Mouse (Mus musculus) retina, embryonic 14.5 days (tissue): ENCODE measurements at regions not wholly inside any gene's neighbourhood (a gene's known extent, or its start where the extent isn't known, plus 50 kb on each side); places are given as distances from the start of the nearest gene placed in this dataset.
"Not testable (repeated sequence)": the region's sequence is repeated elsewhere in the genome, so short reads cannot be mapped to it uniquely, and the experiment has no call there.

Experiments used
- DNase-seq: peaks from one replicate; pipeline ENCODE4 v3.0.0-alpha.2; 2015; ENCODE audit warnings: low spot score

DNA sequence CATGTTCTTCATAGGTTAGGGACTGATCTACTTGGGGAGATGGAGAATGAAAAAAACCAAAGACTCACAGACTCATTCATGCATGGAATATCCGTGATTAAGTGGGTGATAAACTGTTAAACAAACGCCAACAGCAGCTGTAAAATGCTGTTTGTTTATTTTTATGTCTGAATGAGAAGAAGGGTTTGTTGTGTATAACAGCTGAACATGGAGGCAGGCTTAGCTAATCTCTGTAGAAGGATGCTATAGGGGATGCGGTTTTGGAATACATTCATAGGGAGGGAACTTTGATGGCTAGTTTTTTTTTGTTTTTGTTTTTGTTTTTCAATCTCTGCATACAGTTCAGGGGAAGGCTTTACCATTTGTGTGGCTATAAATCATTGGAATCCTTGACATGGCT, 977.1 kb upstream of the Cdh8 start:
- DNase-seq, result no peak

DNA sequence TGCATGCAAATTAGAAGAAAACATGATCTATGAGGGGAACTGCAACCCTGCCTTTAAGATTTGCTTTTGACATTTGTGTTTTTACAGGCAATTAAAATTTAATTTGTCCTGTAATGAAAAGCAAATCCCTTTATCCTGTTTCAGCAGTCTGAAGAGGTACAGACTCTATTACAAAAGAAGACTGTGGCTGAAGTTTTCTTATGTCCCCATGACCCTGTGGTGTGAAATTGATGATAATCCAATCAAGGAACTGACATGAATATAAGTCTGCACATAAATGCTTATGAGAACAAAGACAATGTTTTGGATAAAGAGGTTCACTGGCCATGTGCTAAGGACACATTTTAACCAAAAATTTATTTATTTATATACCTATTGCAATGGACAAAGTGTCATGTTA, 951.4 kb upstream of the Cdh8 start:
- DNase-seq, result no peak

DNA sequence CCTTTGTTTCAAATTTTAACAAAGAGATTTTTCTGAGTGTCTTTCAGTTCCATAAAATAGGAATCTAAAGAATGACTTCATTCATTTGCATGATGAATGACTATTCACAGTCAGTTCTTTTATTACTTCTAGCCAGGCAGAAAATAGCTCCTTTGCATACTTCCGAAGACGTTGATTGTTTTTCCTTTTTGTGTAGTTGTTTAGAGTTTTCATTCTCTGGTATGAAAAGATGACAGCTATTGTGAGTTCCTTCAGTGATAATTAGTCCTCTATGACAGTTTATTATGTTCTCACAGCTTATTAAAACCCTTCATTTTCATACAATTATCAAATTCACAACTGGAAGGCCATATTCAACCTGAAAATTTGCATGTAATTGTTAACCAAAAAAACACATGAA, 946.5 kb upstream of the Cdh8 start:
- DNase-seq, result no peak

DNA sequence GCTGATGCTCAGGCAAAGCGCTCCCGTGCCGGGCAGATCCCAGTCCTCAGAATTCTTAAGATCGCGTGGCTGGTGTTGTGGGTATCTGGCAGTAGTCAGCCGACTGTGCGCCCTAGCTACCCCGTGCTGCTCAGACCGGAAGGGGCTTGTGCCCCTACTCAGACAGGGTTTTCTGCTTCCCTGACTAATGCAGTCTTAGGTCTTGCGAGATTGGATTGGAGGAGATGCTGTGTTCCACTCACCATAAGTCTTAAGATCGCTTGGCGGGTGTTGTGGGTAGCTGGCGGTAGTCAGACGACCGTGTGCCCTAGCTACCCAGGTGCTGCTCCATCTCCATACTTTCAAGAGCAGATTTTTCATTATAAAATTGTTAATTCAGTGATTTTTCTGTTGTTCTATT, 944.3 kb upstream of the Cdh8 start:
- DNase-seq, result not testable (repeated sequence)

DNA sequence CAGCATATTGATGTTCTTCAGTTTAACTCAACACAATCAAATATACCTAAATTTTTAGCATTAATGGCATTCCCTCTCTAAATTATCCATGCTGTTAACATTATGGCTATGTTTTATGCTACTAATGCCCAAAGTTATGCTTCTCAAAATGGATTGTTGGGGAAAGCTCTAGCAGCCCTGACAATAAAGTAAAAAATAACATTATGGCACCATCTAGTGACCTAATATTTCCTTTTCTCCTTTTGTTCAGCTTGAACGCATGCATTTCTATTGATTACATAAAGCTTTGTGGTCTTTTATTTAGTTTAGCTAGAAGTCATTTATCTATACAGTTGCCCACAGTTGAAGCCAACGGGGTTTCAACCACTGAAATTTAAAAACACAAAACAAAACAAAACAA, 918.3 kb upstream of the Cdh8 start:
- peak; percentile 49 for DNase-seq

DNA sequence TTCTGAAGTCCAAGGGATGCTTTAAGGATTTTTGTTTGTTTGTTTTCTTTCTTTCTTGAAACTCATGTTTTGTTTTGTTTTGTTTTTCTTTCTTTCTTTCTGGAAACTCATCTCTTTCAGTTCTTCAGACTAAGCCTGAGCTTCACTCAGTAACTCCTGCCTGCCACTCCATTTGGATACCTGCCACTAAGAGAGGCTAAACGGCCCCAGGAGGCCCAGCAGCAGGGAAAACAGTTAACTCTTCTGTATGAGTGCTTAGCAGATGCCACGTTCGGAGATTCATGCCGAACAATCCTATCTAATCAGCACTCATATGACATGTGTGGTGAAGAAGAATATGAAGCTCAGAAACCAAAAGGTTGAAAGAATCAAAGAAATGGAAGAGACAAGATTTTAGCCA, 909.3 kb upstream of the Cdh8 start:
- DNase-seq, result no peak

DNA sequence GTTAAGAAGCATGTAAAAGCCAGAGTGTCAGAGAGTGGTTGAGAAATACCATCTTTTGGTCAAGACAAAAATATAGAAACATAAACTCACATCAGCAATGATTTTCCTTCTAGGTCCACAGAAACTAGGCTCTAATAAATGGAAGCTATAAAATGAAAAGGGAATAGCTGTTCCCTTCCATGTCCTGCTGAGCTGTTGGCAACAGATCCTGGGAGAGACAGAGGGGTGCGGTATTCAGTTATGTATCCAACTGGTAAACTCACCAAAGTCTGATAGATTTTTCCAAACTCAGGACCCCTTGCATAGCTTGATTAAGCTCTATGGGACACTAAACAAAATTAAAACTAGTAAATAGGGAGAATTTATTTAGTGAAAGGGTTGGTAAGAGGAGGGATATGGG, 907.2 kb upstream of the Cdh8 start:
- DNase-seq, result no peak

DNA sequence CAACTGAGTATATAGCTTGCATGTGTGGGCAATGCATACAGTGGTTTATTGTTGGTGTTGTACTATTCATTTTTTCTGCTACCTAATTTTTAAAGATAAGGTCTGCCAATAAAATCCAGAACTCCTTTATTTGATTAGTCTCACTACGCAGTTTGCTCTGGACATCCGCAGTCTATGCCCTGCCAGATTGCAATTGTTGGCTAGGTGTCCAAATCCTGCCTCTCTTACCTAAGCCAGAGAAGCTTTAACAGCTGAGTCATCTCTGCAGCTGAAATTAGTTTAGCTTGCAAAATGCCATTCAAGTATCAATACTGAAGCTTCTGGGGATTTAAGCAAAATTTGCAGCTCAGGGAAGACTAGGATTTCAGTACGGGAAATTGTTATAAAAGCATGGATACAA, 881.9 kb upstream of the Cdh8 start:
- DNase-seq, result no peak

DNA sequence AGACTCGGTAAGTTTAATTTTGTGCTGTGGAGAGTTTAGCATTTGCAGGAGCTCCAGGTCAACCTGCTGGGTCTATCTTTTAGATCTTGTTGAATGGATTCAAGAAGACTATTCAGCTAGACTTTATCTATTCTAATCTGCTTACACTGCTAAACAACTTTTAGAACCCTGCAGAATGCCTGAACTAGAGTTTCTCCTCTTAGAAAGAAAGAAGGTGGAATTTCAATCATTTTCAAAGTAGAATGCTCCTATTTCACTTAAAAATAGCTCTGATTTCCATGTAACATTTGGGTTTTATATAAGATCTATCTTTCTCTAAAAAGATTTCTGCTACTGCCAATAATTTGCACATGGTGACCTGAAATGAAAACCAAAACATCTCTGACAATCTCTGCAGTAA, 876.3 kb upstream of the Cdh8 start:
- DNase-seq, result no peak

DNA sequence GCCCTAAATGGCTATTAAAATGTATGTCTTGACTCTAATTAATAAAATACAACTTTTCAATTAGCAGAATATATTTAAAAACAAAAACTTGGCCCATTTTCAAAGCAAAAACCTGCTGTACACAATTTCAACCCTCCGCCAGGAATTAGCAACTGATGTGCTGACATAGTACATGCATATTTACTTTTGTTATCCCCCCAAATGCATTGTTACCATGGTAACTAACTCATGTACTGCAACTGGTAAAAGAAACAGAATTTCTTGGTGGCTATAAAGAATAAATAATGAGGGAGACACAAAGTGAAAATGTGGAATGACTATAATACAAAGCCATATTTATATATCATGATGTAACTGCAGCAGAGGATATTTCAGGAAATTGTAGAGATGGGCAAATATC, 875.7 kb upstream of the Cdh8 start:
- no peak for DNase-seq
